Mouse (Mus musculus) midbrain, embryonic 13.5 days (tissue): ENCODE results near the gene Esam. TPM values are rescaled to one million over a fixed set of nuclear protein-coding genes. Genes with fewer than 3 reads are reported as not detected.
A peak's percentile ranks its signal among the peaks of the same experiment; 100 is the strongest.

Experiments used
- ATAC-seq: fragments of 200-750 bp; cut with Nextera tagmentation; 2 replicates; pipeline ENCODE4 v1.8.0; 2017; ENCODE audit warnings: mild to moderate bottlenecking, moderate TSS enrichment, moderate library complexity
- H3K27ac ChIP-seq: fragments of 300-500 bp; sonication (generic); 2 replicates; pipeline ENCODE4 v1.5.1; 2015; ENCODE audit warnings: inconsistent platforms, mild to moderate bottlenecking, moderate library complexity
- H3K27me3 ChIP-seq: fragments of 300-500 bp; sonication (generic); 2 replicates; pipeline ENCODE4 v1.6.1; 2015; ENCODE audit warnings: mild to moderate bottlenecking, inconsistent platforms
- H3K36me3 ChIP-seq: fragments of 300-500 bp; sonication (generic); 2 replicates; pipeline ENCODE4 v1.6.1; 2015; ENCODE audit warnings: mild to moderate bottlenecking, inconsistent platforms
- H3K4me1 ChIP-seq: fragments of 300-500 bp; sonication (generic); replicated peaks from 2 replicates; pipeline ENCODE4 v1.6.1; 2015; ENCODE audit warnings: inconsistent platforms
- H3K4me2 ChIP-seq: fragments of 300-500 bp; sonication (generic); replicated peaks from 2 replicates; pipeline ENCODE4 v1.6.1; 2015; ENCODE audit warnings: moderate library complexity, mild to moderate bottlenecking, inconsistent platforms
- H3K4me3 ChIP-seq: fragments of 300-500 bp; sonication (generic); replicated peaks from 2 replicates; pipeline ENCODE4 v1.5.1; 2015; ENCODE audit warnings: mild to moderate bottlenecking, inconsistent platforms
- H3K9ac ChIP-seq: fragments of 300-500 bp; sonication (generic); replicated peaks from 2 replicates; pipeline ENCODE4 v1.6.1; 2015; ENCODE audit warnings: mild to moderate bottlenecking, inconsistent platforms
- H3K9me3 ChIP-seq: fragments of 300-500 bp; sonication (generic); 2 replicates; pipeline ENCODE4 v1.6.1; 2016; ENCODE audit warnings: mild to moderate bottlenecking, inconsistent platforms
- WGBS: fragments of 180-500 bp; shearing (Covaris S2); methylation state at CpG from one replicate; pipeline ENCODE4 v1.1.7; 2015; 5-methylcytosine and 5-hydroxymethylcytosine counted together
- polyA plus RNA-seq: library from polyadenylated mRNA; unstranded; fragments of >200 nt; fragmentation: Nextera tagmentation; extraction: Ambion mirVana; gene quantifications from 2 replicates; pipeline ENCODE4 v1.2.1, GENCODE M21; 2015

Esam gene
- 33.5 and 34.5 TPM in 2 replicates for polyA plus RNA-seq

DNA sequence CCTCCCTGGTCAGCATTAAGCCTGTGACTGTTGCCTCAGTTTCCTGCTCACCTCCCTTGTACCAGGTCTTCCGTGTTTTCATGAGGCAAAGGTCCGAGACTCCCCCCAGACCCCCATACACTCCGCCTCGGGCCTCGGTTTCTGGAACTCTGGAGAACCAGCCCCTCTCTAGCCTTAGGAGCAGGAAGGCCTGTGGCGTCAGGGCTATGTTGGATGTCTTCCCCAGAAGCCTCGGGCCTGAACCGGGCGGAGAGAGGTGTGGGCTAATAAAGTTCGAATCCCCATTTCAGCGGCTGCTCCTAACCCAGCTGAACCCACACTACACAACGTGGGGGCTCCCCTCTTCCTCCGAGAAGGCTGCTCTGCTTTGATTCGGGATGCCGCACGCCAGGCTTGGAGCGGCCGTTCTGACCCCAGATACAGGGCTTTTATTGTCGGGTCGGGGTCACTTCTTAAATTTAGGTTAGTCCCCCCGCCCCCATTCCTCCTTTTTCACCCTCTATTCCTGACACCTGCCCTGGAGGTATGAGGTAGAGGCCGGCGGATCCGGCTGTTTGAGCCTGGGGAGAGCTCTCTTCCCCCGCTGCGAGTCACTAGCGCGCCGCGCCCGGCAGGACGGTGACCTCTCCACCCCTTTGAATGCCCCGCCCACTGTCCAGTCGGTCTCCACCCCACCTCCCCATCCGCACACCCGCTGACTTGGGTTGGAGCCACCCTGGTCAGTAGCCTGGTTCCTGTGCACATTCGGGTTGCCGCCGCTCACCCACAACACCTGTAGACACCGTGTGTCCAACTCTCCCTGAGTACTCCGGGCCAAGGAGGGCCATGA, at the start of gene Esam:
Gene Esam, plus strand, starts transcription at position 683 of the 829 bp plus-strand sequence.
- H3K27me3 ChIP-seq: peaks cover 73% of the 10 kb centered on the region
- no peak within 1 kb of the TSS for H3K27ac ChIP-seq
- H3K36me3 ChIP-seq: peaks cover 22% of the 10 kb centered on the region
- H3K4me1 ChIP-seq: peaks cover 36% of the 10 kb centered on the region
- no peaks in the 10 kb centered on the region for H3K9me3 ChIP-seq
- H3K4me3 ChIP-seq: 0 out of 2 replicates have a peak within 1 kb of the TSS, but pooled peaks have one; percentile 6
- 4% methylated on average over 41 of the region's 41 CpGs for WGBS
- peak; percentile 32; the same call in 1 of the 2 replicates for ATAC-seq
- no peak within 1 kb of the TSS; the same call in 1 of the 2 replicates for H3K9ac ChIP-seq
- peak within 1 kb of the TSS; percentile 21 for H3K4me2 ChIP-seq

DNA sequence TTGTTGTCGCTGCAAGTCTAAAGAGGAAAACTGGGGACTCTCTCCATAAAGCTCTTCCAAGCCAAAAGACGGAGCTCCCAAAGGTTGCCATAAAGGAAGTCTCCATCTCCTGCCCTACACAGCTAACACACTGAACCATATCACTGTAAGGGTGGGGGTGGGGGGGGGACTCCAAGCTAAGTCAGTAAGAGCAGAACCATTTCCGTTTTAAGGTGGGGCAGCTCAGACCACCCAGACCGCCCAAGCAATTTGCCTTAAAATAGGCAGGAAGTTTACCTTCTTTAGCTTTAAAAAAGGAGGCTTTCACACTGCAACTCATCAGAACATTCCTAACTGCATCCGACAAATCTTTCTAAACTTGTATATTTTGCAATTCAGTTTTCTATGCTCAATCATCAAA, 42.7 kb upstream of the Esam start:
- no peak for ATAC-seq
- WGBS: 80% methylated on average over 5 of the region's 5 CpGs
- Histone ChIP-seq H3K4me1 (peaks cover 9% of the 10 kb centered on the region), H3K4me3 (no peak overlapping the region), H3K36me3 (no peaks in the 10 kb centered on the region), H3K4me2 (no peak overlapping the region), H3K9me3 (no peaks in the 10 kb centered on the region), H3K9ac (no peak overlapping the region), H3K27me3 (no peaks in the 10 kb centered on the region), H3K27ac (no peak overlapping the region)

DNA sequence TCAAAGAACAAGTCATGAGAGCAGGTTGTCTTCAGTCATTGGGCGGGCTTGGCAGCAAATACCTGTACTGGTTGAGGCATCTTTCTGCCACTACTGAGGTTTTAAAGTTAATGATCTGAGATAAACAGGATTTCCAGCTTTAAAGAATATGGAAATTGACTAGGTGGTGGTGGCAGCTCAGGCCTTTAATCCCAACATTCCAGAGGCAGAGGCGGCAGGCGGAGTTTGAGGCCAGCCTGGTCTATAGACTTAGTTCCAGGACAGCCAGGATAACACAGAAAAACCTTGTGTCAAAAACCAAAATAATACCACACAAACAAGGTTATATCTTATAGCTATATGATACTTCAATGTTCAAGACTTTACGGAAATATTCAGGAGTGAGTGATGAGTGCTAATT, 39.8 kb upstream of the Esam start:
- Histone ChIP-seq H3K27ac (peak overlapping the region; percentile 98; the same call in 1 of the 2 replicates), H3K9me3 (no peaks in the 10 kb centered on the region), H3K4me2 (peak overlapping the region; percentile 76), H3K27me3 (no peaks in the 10 kb centered on the region), H3K36me3 (0 out of 2 replicates have a peak, but pooled peaks cover 3% of the 10 kb centered on the region), H3K4me1 (peaks cover 29% of the 10 kb centered on the region), H3K9ac (0 out of 2 replicates have a peak overlapping the region, but pooled peaks have one; percentile 94), H3K4me3 (peak overlapping the region; percentile 98)
- ATAC-seq: no peak
- 29% methylated on average over 4 of the region's 4 CpGs for WGBS

DNA sequence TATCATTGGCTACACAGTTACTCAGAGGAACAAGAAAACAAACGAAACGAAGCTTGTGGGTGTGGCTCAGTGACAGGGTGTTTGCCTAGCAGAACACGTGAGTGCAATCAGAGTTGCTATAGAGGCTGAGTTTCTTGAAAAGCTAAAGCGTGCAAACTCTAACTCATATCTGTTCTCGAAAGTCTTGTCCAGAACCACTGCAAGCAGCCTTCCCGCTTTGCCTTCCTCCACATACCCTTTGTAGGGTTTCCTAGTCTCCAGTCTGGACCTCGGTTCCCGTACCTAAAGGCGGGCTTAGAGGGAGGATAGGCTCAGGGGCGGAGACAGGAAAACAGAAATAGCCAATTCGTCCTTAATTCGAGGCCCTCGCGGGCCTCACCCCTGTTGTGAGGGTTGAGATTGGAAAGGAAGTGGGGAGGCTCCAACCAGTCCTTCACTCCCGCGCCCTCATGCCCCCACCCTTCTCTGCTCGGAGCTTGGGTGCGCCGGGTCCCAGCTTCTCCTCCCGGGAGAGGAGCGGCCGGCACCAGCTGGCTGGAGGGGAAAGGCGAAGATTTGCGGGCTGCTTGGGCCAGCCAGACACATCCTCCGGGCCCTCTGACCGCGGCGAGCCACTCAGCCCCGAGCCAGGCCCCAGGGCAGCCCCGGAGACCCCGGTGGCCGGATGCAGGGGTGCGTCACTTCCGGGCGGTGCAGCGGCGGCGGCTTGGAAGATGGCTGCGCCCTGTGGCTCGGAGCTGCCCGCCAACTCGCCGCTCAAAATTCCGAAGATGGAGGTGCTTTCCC, 39.1 kb upstream of the Esam start, which contains the start of gene Msantd2:
Gene Msantd2, plus strand, starts transcription at position 709 of the 786 bp plus-strand sequence.
- H3K27me3 ChIP-seq: no peaks in the 10 kb centered on the region
- WGBS: under 1% methylated on average over 35 of the region's 44 CpGs
- H3K4me1 ChIP-seq: peaks cover 29% of the 10 kb centered on the region
- peak within 1 kb of the TSS; percentile 98 for H3K27ac ChIP-seq
- H3K9ac ChIP-seq: peak within 1 kb of the TSS; percentile 94
- ATAC-seq: peak; percentile 98
- peak within 1 kb of the TSS; percentile 98 for H3K4me3 ChIP-seq
- no peaks in the 10 kb centered on the region for H3K9me3 ChIP-seq
- 0 out of 2 replicates have a peak, but pooled peaks cover 7% of the 10 kb centered on the region for H3K36me3 ChIP-seq
- H3K4me2 ChIP-seq: peak within 1 kb of the TSS; percentile 76

DNA sequence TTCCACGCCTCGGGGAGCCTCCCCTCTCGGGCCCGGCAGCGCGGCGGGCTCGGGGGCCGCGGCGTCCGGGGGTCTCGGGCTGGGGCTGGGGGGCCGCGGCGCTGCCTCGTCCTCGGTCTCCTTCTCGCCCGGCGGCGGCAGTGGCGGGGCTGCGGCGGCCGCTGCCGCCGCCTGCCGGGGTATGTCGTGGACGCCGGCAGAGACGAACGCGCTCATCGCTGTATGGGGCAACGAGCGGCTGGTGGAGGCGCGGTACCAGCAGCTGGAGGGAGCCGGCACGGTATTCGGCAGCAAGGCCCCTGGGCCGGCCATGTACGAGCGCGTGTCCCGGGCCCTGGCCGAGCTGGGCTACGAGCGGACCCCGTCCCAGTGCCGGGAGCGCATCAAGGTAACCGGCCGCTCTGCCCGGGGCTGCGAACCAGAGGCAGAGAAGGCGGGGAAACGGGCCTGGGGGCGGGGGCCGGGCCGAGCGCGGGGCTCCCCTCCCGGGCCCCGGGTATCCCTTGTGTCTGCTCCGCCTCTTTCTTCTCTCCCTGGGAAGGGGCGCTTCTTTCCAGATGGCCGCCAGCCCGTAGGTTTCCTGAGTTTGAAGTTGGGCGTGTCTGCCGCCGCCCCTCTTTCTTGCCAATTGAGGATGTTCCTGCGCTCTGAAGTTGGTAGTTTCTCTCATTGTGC, 38.3 kb upstream of the Esam start:
- peak overlapping the region; percentile 76 for H3K4me2 ChIP-seq
- peak overlapping the region; percentile 98 for H3K4me3 ChIP-seq
- peak overlapping the region; percentile 94 for H3K9ac ChIP-seq
- no peaks in the 10 kb centered on the region for H3K27me3 ChIP-seq
- H3K4me1 ChIP-seq: peaks cover 29% of the 10 kb centered on the region
- 0% methylated on average over 70 of the region's 75 CpGs for WGBS
- H3K27ac ChIP-seq: peak overlapping the region; percentile 98
- no peaks in the 10 kb centered on the region for H3K9me3 ChIP-seq
- peak; percentile 85 for ATAC-seq
- 0 out of 2 replicates have a peak, but pooled peaks cover 12% of the 10 kb centered on the region for H3K36me3 ChIP-seq

DNA sequence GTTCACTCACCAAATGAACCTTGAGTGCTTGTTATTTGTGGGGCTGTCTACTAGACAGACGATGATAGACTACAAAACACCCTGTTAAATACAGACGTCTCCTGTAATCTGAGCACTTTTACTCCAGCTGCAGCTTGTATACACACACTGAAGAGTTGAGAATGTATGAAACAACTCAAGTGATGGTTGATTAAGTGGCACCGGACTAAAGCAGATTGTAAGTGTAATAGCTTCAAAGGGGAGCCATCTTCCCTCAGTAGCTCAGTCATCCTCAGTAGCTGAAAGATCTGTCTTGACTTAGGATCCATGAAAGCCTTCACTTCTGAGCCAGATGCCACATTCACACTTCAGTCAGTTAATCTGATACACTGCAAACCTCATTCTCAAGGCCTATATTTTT, 32.1 kb upstream of the Esam start:
- Histone ChIP-seq H3K36me3 (0 out of 2 replicates have a peak, but pooled peaks cover 12% of the 10 kb centered on the region), H3K4me2 (no peak overlapping the region), H3K9me3 (no peaks in the 10 kb centered on the region), H3K9ac (no peak overlapping the region), H3K4me1 (peaks cover 13% of the 10 kb centered on the region), H3K4me3 (no peak overlapping the region), H3K27me3 (no peaks in the 10 kb centered on the region), H3K27ac (no peak overlapping the region)
- WGBS: 81% methylated on average over 3 of the region's 3 CpGs
- no peak for ATAC-seq

DNA sequence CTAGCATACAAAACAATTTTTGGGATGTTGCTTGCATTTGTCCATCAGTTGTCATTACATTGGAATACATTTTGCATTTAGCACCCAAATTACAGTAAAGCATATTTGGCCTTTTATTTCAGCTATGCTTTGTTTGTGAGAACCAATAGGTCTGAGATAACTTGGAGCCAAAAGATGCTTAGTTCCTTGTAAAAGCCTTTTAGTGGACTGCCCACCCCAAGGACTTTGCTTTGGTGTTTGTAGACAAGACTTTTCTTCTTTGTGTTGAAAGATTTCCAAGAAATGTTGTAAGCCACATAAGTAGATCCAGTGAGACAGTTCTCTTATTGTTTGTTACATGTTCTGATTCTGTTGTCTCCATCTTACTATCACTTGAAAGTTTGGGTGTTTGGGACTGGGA, 31.6 kb upstream of the Esam start:
- no peak for ATAC-seq
- Histone ChIP-seq H3K9me3 (no peaks in the 10 kb centered on the region), H3K36me3 (0 out of 2 replicates have a peak, but pooled peaks cover 12% of the 10 kb centered on the region), H3K27me3 (no peaks in the 10 kb centered on the region), H3K4me3 (no peak overlapping the region), H3K9ac (no peak overlapping the region), H3K4me1 (peaks cover 8% of the 10 kb centered on the region), H3K27ac (no peak overlapping the region), H3K4me2 (no peak overlapping the region)

DNA sequence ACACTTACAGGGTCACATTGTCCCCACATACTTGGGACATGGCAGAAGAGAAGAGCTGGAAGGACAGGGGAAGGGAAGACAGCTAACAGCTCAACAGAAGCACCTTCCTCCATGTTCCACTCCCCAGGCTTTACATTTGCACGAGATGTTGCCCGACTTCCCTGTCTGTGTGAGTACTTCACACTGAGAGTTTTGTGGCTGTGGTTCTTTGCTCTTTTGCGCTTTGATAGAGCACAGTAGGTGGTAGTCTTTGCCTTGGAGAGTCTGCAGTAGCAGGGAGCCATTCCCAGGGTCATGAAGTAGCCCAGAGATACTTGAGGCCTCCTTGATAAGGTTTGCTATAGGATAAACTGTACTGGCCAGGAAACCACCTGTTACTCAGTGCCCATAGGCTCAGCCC, 27.7 kb upstream of the Esam start:
- ATAC-seq: no peak
- H3K9me3 ChIP-seq: 0 out of 2 replicates have a peak, but pooled peaks cover 3% of the 10 kb centered on the region
- H3K9ac ChIP-seq: no peak overlapping the region
- no peaks in the 10 kb centered on the region for H3K4me1 ChIP-seq
- H3K4me2 ChIP-seq: no peak overlapping the region
- H3K4me3 ChIP-seq: no peak overlapping the region
- 76% methylated on average over 3 of the region's 3 CpGs for WGBS
- H3K27me3 ChIP-seq: no peaks in the 10 kb centered on the region
- no peaks in the 10 kb centered on the region for H3K36me3 ChIP-seq
- no peak overlapping the region for H3K27ac ChIP-seq

DNA sequence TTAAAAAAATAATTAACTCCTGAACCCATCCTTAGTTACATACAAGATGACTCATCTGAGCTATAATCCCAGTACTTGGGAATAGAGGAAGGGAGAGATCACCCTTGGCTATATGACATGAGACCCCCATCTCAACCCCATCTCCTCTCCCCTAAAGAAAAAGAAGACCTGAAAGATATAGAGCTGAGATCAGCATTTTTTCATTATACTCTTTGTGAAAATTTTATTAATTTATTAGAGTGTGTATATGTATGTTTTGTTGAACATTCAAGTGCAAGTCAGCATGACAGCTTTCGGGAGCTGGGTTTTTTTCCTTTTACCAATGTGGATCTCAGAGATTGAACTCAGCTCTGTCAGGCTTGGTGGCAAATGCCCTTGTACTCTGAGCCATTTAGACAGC, 26.7 kb upstream of the Esam start:
- Histone ChIP-seq H3K9me3 (0 out of 2 replicates have a peak, but pooled peaks cover 3% of the 10 kb centered on the region), H3K36me3 (no peaks in the 10 kb centered on the region), H3K4me3 (no peak overlapping the region), H3K27me3 (no peaks in the 10 kb centered on the region), H3K4me1 (no peaks in the 10 kb centered on the region), H3K9ac (no peak overlapping the region), H3K27ac (no peak overlapping the region), H3K4me2 (no peak overlapping the region)
- 97% methylated on average over 1 of the region's 1 CpGs for WGBS
- ATAC-seq: no peak

DNA sequence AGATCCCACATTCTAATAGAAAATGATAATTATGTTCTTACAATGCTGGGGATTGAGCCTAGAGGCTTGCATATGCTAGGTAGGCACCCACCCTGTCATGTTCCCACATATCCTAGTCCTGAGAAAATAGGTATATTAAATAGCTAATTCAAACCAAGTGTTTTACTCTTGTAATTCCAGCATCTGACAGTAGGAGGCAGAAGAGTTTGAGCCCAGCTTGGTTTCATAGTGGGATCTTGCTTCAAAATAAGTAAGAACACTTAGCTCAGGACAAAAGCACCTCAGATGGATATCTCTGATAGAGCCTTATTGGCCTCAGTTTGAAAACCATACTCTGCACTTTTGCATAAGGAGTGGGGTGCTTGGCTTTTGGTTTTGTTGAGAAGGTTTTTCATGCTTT, 23.5 kb upstream of the Esam start:
- Histone ChIP-seq H3K9ac (no peak overlapping the region), H3K36me3 (no peaks in the 10 kb centered on the region), H3K27me3 (no peaks in the 10 kb centered on the region), H3K4me3 (no peak overlapping the region), H3K4me2 (no peak overlapping the region), H3K9me3 (0 out of 2 replicates have a peak, but pooled peaks cover 3% of the 10 kb centered on the region), H3K4me1 (no peaks in the 10 kb centered on the region), H3K27ac (no peak overlapping the region)
- no peak for ATAC-seq

DNA sequence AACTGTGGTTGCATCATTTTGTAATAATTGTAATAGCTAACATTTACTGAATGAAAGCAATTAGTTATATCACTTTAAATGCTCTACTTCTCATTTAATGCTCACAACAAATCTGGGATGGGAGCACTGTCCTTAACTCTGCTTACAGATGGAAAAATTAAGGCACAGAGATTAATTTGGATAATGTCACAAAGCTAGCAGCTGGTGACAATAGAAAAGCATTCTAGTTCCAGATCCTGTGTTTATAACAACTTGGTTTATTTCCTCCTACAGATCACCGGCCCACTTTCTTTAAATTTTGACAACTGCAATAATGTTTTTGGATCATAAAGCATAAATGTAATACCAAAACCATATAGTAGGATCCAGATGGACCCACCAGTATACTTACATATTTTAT, 21.9 kb upstream of the Esam start:
- Histone ChIP-seq H3K9me3 (0 out of 2 replicates have a peak, but pooled peaks cover 3% of the 10 kb centered on the region), H3K27me3 (no peaks in the 10 kb centered on the region), H3K27ac (no peak overlapping the region), H3K36me3 (no peaks in the 10 kb centered on the region), H3K4me1 (no peaks in the 10 kb centered on the region), H3K4me3 (no peak overlapping the region), H3K4me2 (no peak overlapping the region), H3K9ac (no peak overlapping the region)
- no peak for ATAC-seq
- WGBS: 93% methylated on average over 1 of the region's 1 CpGs
